Mouse (Mus musculus) cerebellum, postnatal 14 days (tissue): ENCODE measurements around the gene Sema3d.

Experiments used
- DNase-seq, 2 experiments: peaks; one replicate each; pipeline ENCODE4 v3.0.0; 2021; ENCODE audit warnings: mixed read lengths in 2 of 2

Gene Sema3d

GRCm38 (mm10) chr5:12499791-12500504, 116.8 kb downstream of the Sema3d start:
- DNase-seq, result no peak

GRCm38 (mm10) chr5:12512471-12512870, 129.3 kb downstream of the Sema3d start:
- no peak for DNase-seq

- DNase-seq, result no peak
Measured at GRCm38 (mm10) chr5:12515283-12515682, 132.1 kb downstream of the Sema3d start.

GRCm38 (mm10) chr5:12525235-12525767, 142.1 kb downstream of the Sema3d start:
- DNase-seq, result no peak

GRCm38 (mm10) chr5:12528596-12528995, 145.4 kb downstream of the Sema3d start:
- DNase-seq, result no peak

- no peak for DNase-seq
Measured at GRCm38 (mm10) chr5:12529771-12530170, 146.6 kb downstream of the Sema3d start.

- peak; percentile 53 to 59 for DNase-seq
Measured at GRCm38 (mm10) chr5:12541268-12541667, 158.1 kb downstream of the Sema3d start.

- DNase-seq, result peak in 1 of 2 experiments; percentile 6
Measured at GRCm38 (mm10) chr5:12549046-12549669, 166.0 kb downstream of the Sema3d start.

- no peak for DNase-seq
Measured at GRCm38 (mm10) chr5:12555401-12555800, 172.2 kb downstream of the Sema3d start.

GRCm38 (mm10) chr5:12557889-12558288, 174.7 kb downstream of the Sema3d start:
- peak; percentile 30 to 31 for DNase-seq

- DNase-seq, result no peak
Measured at GRCm38 (mm10) chr5:12561740-12562139, 178.6 kb downstream of the Sema3d start.

GRCm38 (mm10) chr5:12562204-12562603, 179.0 kb downstream of the Sema3d start:
- peak; percentile 79 for DNase-seq

- DNase-seq, result no peak
Measured at GRCm38 (mm10) chr5:12563132-12563531, 179.9 kb downstream of the Sema3d start.

GRCm38 (mm10) chr5:12564602-12565220, 181.5 kb downstream of the Sema3d start:
- peak; percentile 14 to 24 for DNase-seq

- DNase-seq, result no peak
Measured at GRCm38 (mm10) chr5:12566568-12566967, 183.4 kb downstream of the Sema3d start.

GRCm38 (mm10) chr5:12574551-12574950, 191.4 kb downstream of the Sema3d start:
- no peak for DNase-seq

- no peak for DNase-seq
Measured at GRCm38 (mm10) chr5:12575262-12575661, 192.1 kb downstream of the Sema3d start.

GRCm38 (mm10) chr5:12579752-12580151, 196.6 kb downstream of the Sema3d start:
- DNase-seq, result no peak

- DNase-seq, result no peak
Measured at GRCm38 (mm10) chr5:12582540-12582939, 199.4 kb downstream of the Sema3d start.

GRCm38 (mm10) chr5:12583293-12583834, 200.2 kb downstream of the Sema3d start:
- DNase-seq, result no peak

- DNase-seq, result no peak
Measured at GRCm38 (mm10) chr5:12584886-12585285, 201.7 kb downstream of the Sema3d start.

- no peak for DNase-seq
Measured at GRCm38 (mm10) chr5:12634227-12634980, 251.2 kb downstream of the Sema3d start.
